Mouse (Mus musculus) midbrain, embryonic 16.5 days (tissue): Measurements from ENCODE around the gene Fndc10. TPM values are rescaled to one million over a fixed set of nuclear protein-coding genes. Genes with fewer than 3 reads are reported as not detected.
"Not testable (repeated sequence)": the region's sequence is repeated elsewhere in the genome, so short reads cannot be mapped to it uniquely, and the experiment has no call there.

Source experiments
- ATAC-seq: fragments of 200-750 bp; cut with Nextera tagmentation; 2 replicates; pipeline ENCODE4 v1.8.0; 2017; ENCODE audit warnings: moderate TSS enrichment
- H3K27ac ChIP-seq: fragments of 300-500 bp; sonication (generic); 2 replicates; pipeline ENCODE4 v1.5.1; 2014; ENCODE audit warnings: mild to moderate bottlenecking, low read length, mixed read lengths
- H3K27me3 ChIP-seq: fragments of 300-500 bp; sonication (generic); 2 replicates; pipeline ENCODE4 v1.6.1; 2014; ENCODE audit warnings: low read depth, low read length, mixed read lengths; ENCODE audit not compliant: control insufficient read depth, insufficient read depth
- H3K36me3 ChIP-seq: fragments of 300-500 bp; sonication (generic); 2 replicates; pipeline ENCODE4 v1.6.1; 2014; ENCODE audit warnings: mild to moderate bottlenecking, low read length, moderate library complexity, mixed read lengths; ENCODE audit not compliant: control insufficient read depth, insufficient read depth
- H3K4me1 ChIP-seq: fragments of 300-500 bp; sonication (generic); 2 replicates; pipeline ENCODE4 v1.6.1; 2014; ENCODE audit warnings: mild to moderate bottlenecking, low read length, mixed read lengths; ENCODE audit not compliant: control insufficient read depth, insufficient read depth
- H3K4me2 ChIP-seq: fragments of 300-500 bp; sonication (generic); 2 replicates; pipeline ENCODE4 v1.6.1; 2014; ENCODE audit warnings: mild to moderate bottlenecking, low read length, mixed read lengths
- H3K4me3 ChIP-seq: fragments of 300-500 bp; sonication (generic); 2 replicates; pipeline ENCODE4 v1.5.1; 2014; ENCODE audit warnings: low read depth, mild to moderate bottlenecking, low read length, moderate library complexity, mixed read lengths
- H3K9ac ChIP-seq: fragments of 300-500 bp; sonication (generic); 2 replicates; pipeline ENCODE4 v1.6.1; 2014; ENCODE audit warnings: low read depth, low read length, mixed read lengths
- H3K9me3 ChIP-seq: fragments of 300-500 bp; sonication (generic); replicated peaks from 2 replicates; pipeline ENCODE4 v1.6.1; 2014; ENCODE audit warnings: mild to moderate bottlenecking, low read length, mixed read lengths; ENCODE audit not compliant: control insufficient read depth, poor library complexity, severe bottlenecking
- WGBS: fragments of 180-500 bp; shearing (Covaris S2); extraction: QIAGEN DNeasy Blood & Tissue Kit; methylation state at CpG from one replicate; pipeline ENCODE4 v1.1.7; 2014; 5-methylcytosine and 5-hydroxymethylcytosine counted together
- polyA plus RNA-seq: library from polyadenylated mRNA; unstranded; fragments of >200 nt; fragmentation: Nextera tagmentation; extraction: Ambion mirVana; gene quantifications from 2 replicates; pipeline ENCODE4 v1.2.1, GENCODE M21; 2015

Gene Fndc10
- polyA plus RNA-seq, 1 experiment from 2014 or later, result 12.2 TPM

DNA sequence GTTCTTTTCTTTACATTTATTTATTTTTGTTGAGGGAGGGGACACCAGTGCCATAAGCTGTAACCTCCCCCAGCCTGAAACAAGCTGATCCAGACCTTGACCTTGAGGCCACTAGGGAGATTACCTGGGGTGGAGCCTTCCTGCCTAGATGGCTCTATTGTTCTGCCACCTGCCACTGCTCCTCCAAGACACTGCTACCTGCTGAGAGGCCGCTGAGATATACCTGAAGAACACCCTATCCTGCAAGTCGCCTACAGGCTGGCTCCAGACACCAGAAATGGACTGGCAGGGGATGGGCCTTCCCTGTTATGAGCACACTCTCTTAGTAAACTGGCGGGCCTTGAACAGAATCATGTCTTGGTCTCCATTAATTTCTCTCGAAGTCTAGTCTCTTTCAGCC lies 23.9 kb upstream of the Fndc10 start:
- not testable (repeated sequence) for ATAC-seq, H3K36me3 ChIP-seq, H3K27ac ChIP-seq, H3K9me3 ChIP-seq, H3K4me3 ChIP-seq, H3K4me2 ChIP-seq, H3K9ac ChIP-seq, H3K27me3 ChIP-seq
- peaks cover 16% of the 10 kb centered on the region for H3K4me1 ChIP-seq
- WGBS, result 50% methylated on average over 4 of the region's 4 CpGs

DNA sequence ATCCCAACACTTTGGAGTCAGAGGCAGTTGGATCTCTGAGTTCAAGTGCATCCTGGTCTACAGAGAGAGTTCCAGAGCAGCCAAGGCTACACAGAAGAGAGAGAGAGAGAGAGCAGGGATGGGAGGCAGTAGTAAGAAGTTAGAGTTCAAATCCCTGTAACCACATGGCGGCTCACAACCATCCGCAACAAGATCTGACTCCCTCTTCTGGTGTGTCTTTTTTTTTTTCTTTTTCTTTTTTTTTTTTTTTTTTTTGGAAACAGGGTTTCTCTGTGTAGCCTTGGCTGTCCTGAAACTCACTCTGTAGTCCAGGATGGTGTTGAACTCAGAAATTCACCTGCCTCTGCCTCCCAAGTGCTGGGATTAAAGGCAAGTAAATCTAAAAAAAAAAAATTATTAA lies 22.1 kb upstream of the Fndc10 start:
- no peak overlapping the region for H3K9ac ChIP-seq
- 83% methylated on average over 2 of the region's 2 CpGs for WGBS

DNA sequence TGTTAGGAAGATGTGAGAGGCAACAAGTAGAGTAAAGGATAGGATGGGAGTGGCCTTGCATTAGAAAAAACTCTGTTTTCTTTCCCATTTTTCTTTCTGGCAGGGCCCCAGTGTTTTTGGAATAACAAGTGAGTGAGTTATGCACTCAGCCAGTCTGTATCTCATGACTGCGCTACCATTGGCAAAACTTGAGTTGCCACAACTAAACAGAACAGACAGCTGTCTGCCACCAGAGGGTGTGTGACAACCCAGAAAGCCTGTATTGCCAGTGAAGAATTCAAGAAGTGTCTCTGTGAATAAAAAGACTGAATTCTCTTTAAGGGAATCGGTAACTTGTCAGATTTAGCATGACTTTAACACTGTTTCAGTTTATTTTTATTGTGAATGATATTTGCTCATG lies 18.2 kb upstream of the Fndc10 start:
- Histone ChIP-seq H3K4me1 (no peaks in the 10 kb centered on the region), H3K9ac (no peak overlapping the region), H3K4me3 (no peak overlapping the region), H3K9me3 (no peaks in the 10 kb centered on the region), H3K27ac (no peak overlapping the region), H3K36me3 (no peaks in the 10 kb centered on the region), H3K4me2 (no peak overlapping the region), H3K27me3 (no peaks in the 10 kb centered on the region)
- 83% methylated on average over 2 of the region's 2 CpGs for WGBS
- no peak for ATAC-seq

More for the DNA sequence above, 22.1 kb upstream of the Fndc10 start:
- no peak for ATAC-seq
- H3K9me3 ChIP-seq, result no peaks in the 10 kb centered on the region
- no peaks in the 10 kb centered on the region for H3K27me3 ChIP-seq
- peaks cover 11% of the 10 kb centered on the region for H3K4me1 ChIP-seq
- H3K36me3 ChIP-seq, result no peaks in the 10 kb centered on the region
- no peak overlapping the region for H3K4me2 ChIP-seq
- no peak overlapping the region for H3K27ac ChIP-seq
- no peak overlapping the region for H3K4me3 ChIP-seq

DNA sequence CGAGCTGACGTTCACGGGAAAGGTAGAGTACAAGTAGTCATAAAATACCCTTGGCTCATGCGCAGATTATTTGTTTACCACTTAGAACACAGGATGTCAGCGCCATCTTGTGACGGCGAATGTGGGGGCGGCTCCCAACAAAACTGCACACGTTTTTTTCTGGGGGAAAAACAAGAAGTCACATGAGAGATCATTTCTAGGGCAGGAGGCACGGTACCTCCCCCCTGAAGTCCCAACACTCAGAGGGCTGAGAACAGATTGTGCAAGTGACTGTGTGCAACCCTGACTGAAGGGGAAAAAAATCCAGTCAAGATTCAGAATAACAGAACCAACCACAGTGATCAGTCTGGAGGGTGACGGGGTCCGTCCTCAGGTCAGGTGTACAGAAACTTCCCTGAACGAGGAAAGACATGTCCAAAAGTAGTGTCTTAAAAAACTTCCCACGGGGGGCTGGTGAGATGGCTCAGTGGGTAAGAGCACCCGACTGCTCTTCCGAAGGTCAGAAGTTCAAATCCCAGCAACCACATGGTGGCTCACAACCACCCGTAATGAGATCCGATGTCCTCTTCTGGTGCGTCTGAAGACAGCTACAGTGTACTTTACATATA lies 10.4 kb upstream of the Fndc10 start:
- H3K9ac ChIP-seq, H3K27ac ChIP-seq, H3K36me3 ChIP-seq, H3K4me3 ChIP-seq, H3K27me3 ChIP-seq, ATAC-seq, H3K4me1 ChIP-seq, H3K9me3 ChIP-seq, H3K4me2 ChIP-seq: not testable (repeated sequence)
- WGBS, result 89% methylated on average over 15 of the region's 19 CpGs

DNA sequence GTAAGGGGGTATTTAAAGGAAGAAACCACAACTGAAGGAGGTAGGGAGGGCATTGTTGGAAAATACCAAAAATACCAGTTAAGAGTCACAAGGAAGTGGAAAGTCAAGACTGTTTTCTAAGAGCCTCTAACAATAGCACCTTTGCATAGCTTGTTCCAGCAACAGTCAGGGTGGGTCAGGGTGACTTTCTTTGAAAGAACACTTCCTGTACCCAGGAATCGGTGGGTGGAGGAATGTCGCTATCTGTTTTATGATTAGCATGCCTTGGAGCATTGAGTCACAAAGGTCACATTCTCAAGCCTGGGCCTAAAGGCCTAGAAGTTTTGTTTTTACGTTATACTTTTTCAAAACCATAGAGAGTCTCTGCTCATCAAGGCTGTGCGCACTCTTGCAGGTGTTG lies 6.4 kb upstream of the Fndc10 start:
- not testable (repeated sequence) for H3K27me3 ChIP-seq, H3K4me1 ChIP-seq, ATAC-seq, H3K4me3 ChIP-seq, H3K36me3 ChIP-seq, H3K9me3 ChIP-seq, H3K27ac ChIP-seq, H3K9ac ChIP-seq, H3K4me2 ChIP-seq
- WGBS, result 87% methylated on average over 4 of the region's 4 CpGs

DNA sequence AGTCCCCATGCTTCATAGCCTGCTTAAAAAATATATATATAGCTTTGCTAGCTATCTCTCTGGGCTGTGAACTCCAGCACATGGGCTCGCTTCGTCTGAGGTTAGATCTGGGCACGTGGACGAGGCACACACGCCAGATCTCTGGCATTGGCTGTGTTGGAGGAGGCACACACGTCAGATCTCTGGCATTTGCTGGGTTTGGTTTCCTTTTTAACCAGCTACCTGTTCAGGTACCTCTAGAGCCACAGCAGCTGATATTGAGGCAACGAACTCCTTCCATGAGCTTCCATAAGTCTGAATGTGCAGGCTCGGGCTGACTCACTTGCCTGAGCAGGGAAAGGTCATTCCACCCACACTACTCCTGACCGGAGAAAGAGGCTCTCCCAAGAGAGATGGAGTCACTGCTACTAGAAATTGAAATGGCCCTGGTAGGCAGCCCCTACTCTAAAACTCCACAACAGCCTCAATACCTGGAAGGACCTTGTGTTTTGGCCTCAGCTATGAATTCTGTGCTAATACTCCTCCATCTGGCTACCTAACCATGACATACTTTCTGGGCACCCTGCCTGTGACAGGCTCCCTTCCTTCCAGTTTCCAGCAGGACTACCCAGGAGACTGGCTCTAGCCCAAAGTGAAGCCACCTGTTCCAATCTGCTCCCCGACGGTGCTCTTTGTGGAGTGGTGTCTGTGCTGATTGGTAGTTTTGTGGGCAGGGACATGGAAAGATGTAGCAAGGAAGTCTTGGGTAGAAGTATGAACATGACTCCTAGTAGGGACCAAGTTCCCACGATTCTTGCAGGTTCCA lies 3.4 kb upstream of the Fndc10 start:
- Histone ChIP-seq H3K36me3 (no peaks in the 10 kb centered on the region), H3K4me3 (no peak overlapping the region), H3K27me3 (no peaks in the 10 kb centered on the region), H3K27ac (no peak overlapping the region), H3K9ac (no peak overlapping the region), H3K4me2 (no peak overlapping the region), H3K9me3 (no peaks in the 10 kb centered on the region), H3K4me1 (peaks cover 11% of the 10 kb centered on the region)
- WGBS, result 85% methylated on average over 12 of the region's 12 CpGs
- ATAC-seq, result no peak

DNA sequence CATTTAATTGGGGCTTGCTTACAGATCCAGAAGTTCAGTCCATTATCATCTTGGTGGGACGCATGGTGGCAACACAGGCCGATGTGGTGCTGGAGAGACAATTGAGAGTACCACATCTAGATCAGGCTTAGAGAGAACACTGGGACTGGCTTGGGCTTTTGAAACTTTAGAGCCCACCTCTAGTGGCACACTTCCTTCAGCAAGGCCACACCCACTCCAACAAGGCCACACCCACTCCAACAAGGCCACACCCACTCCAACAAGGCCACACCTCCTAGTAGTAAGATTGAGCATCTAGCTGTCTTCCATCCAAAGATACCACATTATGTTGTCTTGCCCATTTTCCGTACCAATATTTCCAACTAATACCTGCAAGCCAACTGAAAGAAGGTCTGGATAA lies 1.7 kb upstream of the Fndc10 start:
- H3K9me3 ChIP-seq, result no peaks in the 10 kb centered on the region
- H3K4me1 ChIP-seq, result peaks cover 22% of the 10 kb centered on the region
- WGBS, result over 99% methylated on average over 3 of the region's 3 CpGs
- H3K36me3 ChIP-seq, result no peaks in the 10 kb centered on the region
- no peak for ATAC-seq
- no peak overlapping the region for H3K9ac ChIP-seq
- H3K4me3 ChIP-seq, result no peak overlapping the region
- no peak overlapping the region for H3K27ac ChIP-seq
- H3K4me2 ChIP-seq, result no peak overlapping the region
- no peaks in the 10 kb centered on the region for H3K27me3 ChIP-seq

DNA sequence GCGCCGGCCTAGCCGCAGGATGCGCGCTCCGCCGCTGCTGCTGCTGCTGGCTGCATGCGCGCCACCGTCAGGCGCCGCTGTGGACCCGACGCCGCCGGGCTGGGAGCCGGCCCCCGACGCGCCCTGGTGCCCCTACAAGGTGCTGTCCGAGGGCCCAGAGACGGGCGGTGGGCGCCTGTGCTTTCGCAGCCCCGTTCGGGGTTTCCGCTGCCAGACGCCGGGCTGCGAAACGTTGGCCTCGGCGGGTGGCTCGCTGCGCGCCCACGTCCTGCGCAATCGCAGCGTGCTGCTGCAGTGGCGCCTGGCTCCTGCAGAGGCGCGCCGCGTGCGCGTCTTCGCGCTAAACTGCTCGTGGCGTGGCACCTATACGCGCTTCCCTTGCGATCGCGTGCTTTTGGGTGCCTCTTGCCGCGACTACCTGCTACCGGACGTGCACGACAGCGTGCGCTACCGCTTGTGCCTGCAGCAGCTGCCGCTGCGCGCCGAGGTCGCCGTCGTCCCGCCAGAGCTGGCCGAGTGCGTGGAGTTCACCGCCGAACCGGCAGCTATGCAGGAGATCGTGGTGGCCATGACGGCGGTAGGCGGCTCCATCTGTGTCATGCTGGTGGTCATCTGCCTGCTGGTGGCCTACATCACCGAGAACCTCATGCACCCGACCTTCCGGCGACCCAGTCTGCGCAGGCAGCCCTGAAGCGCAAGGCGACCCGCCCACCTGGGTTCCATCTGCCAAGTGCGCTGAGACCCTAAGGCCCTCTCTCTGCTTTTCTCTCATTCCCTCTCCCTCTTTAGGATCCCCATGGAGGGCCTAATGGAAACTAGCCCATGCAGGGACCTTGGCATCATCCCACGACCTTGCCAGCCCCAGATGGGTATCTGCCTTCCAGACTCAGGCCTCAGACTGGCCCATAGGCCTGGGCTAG lies 600 bp downstream of the Fndc10 start:
- Histone ChIP-seq H3K36me3 (no peaks in the 10 kb centered on the region), H3K27me3 (no peaks in the 10 kb centered on the region), H3K9me3 (no peaks in the 10 kb centered on the region), H3K4me3 (peak overlapping the region; percentile 71), H3K4me1 (peaks cover 22% of the 10 kb centered on the region), H3K9ac (peak overlapping the region; percentile 82), H3K4me2 (peak overlapping the region; percentile 74), H3K27ac (peak overlapping the region; percentile 98)
- ATAC-seq, result peak; percentile 89
- WGBS, result 1% methylated on average over 89 of the region's 92 CpGs
